Mouse (Mus musculus) limb, embryonic 12.5 days (tissue): ENCODE results near the gene Stum. TPM values are rescaled to one million over a fixed set of nuclear protein-coding genes. Genes with fewer than 3 reads are reported as not detected.

Source experiments
- ATAC-seq: fragments of 200-750 bp; cut with Nextera tagmentation; 2 replicates; pipeline ENCODE4 v1.8.0; 2017; ENCODE audit warnings: low read depth, moderate TSS enrichment; ENCODE audit not compliant: insufficient number of reproducible peaks, insufficient read depth, low FRiP score, low TSS enrichment
- H3K27ac ChIP-seq: fragments of 300-500 bp; sonication (generic); 2 replicates; pipeline ENCODE4 v1.5.1; 2016; ENCODE audit warnings: mild to moderate bottlenecking, moderate library complexity
- H3K27me3 ChIP-seq: fragments of 300-500 bp; sonication (generic); 2 replicates; pipeline ENCODE4 v1.6.1; 2016; ENCODE audit warnings: mild to moderate bottlenecking, moderate library complexity
- H3K36me3 ChIP-seq: fragments of 300-500 bp; sonication (generic); 2 replicates; pipeline ENCODE4 v1.6.1; 2016; ENCODE audit warnings: mild to moderate bottlenecking, moderate library complexity
- H3K4me1 ChIP-seq: fragments of 300-500 bp; sonication (generic); replicated peaks from 2 replicates; pipeline ENCODE4 v1.6.1; 2016
- H3K4me2 ChIP-seq: fragments of 300-500 bp; sonication (generic); 2 replicates; pipeline ENCODE4 v1.6.1; 2016; ENCODE audit warnings: mild to moderate bottlenecking, moderate library complexity
- H3K4me3 ChIP-seq: fragments of 300-500 bp; sonication (generic); replicated peaks from 2 replicates; pipeline ENCODE4 v1.5.1; 2016; ENCODE audit warnings: mild to moderate bottlenecking
- H3K9ac ChIP-seq: fragments of 300-500 bp; sonication (generic); replicated peaks from 2 replicates; pipeline ENCODE4 v1.6.1; 2016; ENCODE audit warnings: mild to moderate bottlenecking, moderate library complexity
- H3K9me3 ChIP-seq: fragments of 300-500 bp; sonication (generic); 2 replicates; pipeline ENCODE4 v1.6.1; 2016; ENCODE audit warnings: mild to moderate bottlenecking, moderate library complexity
- WGBS: fragments of 180-500 bp; shearing (Covaris S2); methylation state at CpG from one replicate; pipeline ENCODE4 v1.1.7; 2016; 5-methylcytosine and 5-hydroxymethylcytosine counted together
- polyA plus RNA-seq: library from polyadenylated mRNA; unstranded; fragments of >200 nt; fragmentation: Nextera tagmentation; extraction: Ambion mirVana; gene quantifications from 2 replicates; pipeline ENCODE4 v1.2.1, GENCODE M21; 2016

Stum gene
- polyA plus RNA-seq, 1 experiment from 2014 or later = 1.8 TPM

- no peaks in the 10 kb centered on the region for H3K36me3 ChIP-seq
- H3K27me3 ChIP-seq = no peaks in the 10 kb centered on the region
- no peaks in the 10 kb centered on the region for H3K9me3 ChIP-seq
- no peak overlapping the region for H3K4me2 ChIP-seq
- H3K4me1 ChIP-seq = peaks cover 14% of the 10 kb centered on the region
- WGBS = 79% methylated on average over 5 of the region's 5 CpGs
- no peak for ATAC-seq
- no peak overlapping the region for H3K9ac ChIP-seq
- no peak overlapping the region for H3K27ac ChIP-seq
- no peak overlapping the region for H3K4me3 ChIP-seq
Measured at GRCm38 (mm10) chr1:180462396-180462795, 20.9 kb downstream of the Stum start.

GRCm38 (mm10) chr1:180460721-180461120, 22.6 kb downstream of the Stum start:
- no peak overlapping the region for H3K4me2 ChIP-seq
- 57% methylated on average over 5 of the region's 5 CpGs for WGBS
- H3K9me3 ChIP-seq = no peaks in the 10 kb centered on the region
- no peak overlapping the region for H3K4me3 ChIP-seq
- no peak overlapping the region for H3K27ac ChIP-seq
- H3K27me3 ChIP-seq = no peaks in the 10 kb centered on the region
- H3K9ac ChIP-seq = no peak overlapping the region
- H3K36me3 ChIP-seq = no peaks in the 10 kb centered on the region
- no peak for ATAC-seq
- peaks cover 15% of the 10 kb centered on the region for H3K4me1 ChIP-seq

GRCm38 (mm10) chr1:180458680-180459079, 24.6 kb downstream of the Stum start:
- no peak for ATAC-seq
- H3K4me2 ChIP-seq = no peak overlapping the region
- no peak overlapping the region for H3K9ac ChIP-seq

GRCm38 (mm10) chr1:180458274-180458673, 25.0 kb downstream of the Stum start:
- WGBS = 55% methylated on average over 6 of the region's 6 CpGs
- ATAC-seq = no peak
- no peak overlapping the region; the same call in 1 of the 2 replicates for H3K4me2 ChIP-seq
- peaks cover 15% of the 10 kb centered on the region for H3K4me1 ChIP-seq
- no peak overlapping the region for H3K9ac ChIP-seq
- no peak overlapping the region for H3K27ac ChIP-seq
- no peak overlapping the region for H3K4me3 ChIP-seq
- no peaks in the 10 kb centered on the region for H3K36me3 ChIP-seq
- no peaks in the 10 kb centered on the region for H3K9me3 ChIP-seq
- H3K27me3 ChIP-seq = no peaks in the 10 kb centered on the region

More at GRCm38 (mm10) chr1:180458680-180459079, 24.6 kb downstream of the Stum start:
- H3K36me3 ChIP-seq = no peaks in the 10 kb centered on the region
- H3K4me1 ChIP-seq = peaks cover 15% of the 10 kb centered on the region
- 67% methylated on average over 3 of the region's 3 CpGs for WGBS
- H3K9me3 ChIP-seq = no peaks in the 10 kb centered on the region
- no peak overlapping the region for H3K4me3 ChIP-seq
- H3K27me3 ChIP-seq = no peaks in the 10 kb centered on the region
- no peak overlapping the region for H3K27ac ChIP-seq

GRCm38 (mm10) chr1:180449641-180450040, 33.7 kb downstream of the Stum start:
- Histone ChIP-seq H3K4me2 (no peak overlapping the region), H3K36me3 (no peaks in the 10 kb centered on the region), H3K9me3 (peaks cover 5% of the 10 kb centered on the region; the same call in 1 of the 2 replicates), H3K9ac (no peak overlapping the region), H3K27ac (no peak overlapping the region), H3K27me3 (peaks cover 5% of the 10 kb centered on the region; the same call in 1 of the 2 replicates), H3K4me3 (no peak overlapping the region), H3K4me1 (peaks cover 12% of the 10 kb centered on the region; the same call in 1 of the 2 replicates)
- ATAC-seq = no peak
- WGBS = 44% methylated on average over 2 of the region's 2 CpGs

GRCm38 (mm10) chr1:180444411-180444810, 38.9 kb downstream of the Stum start:
- Histone ChIP-seq H3K4me1 (peaks cover 12% of the 10 kb centered on the region; the same call in 1 of the 2 replicates), H3K27me3 (no peaks in the 10 kb centered on the region), H3K9me3 (no peaks in the 10 kb centered on the region), H3K36me3 (no peaks in the 10 kb centered on the region), H3K27ac (no peak overlapping the region), H3K4me2 (no peak overlapping the region), H3K9ac (no peak overlapping the region), H3K4me3 (no peak overlapping the region)
- WGBS = 57% methylated on average over 3 of the region's 3 CpGs
- no peak for ATAC-seq

GRCm38 (mm10) chr1:180439496-180439895, 43.8 kb downstream of the Stum start:
- Histone ChIP-seq H3K4me3 (no peak overlapping the region), H3K4me2 (no peak overlapping the region), H3K4me1 (peaks cover 6% of the 10 kb centered on the region), H3K27ac (no peak overlapping the region), H3K36me3 (no peaks in the 10 kb centered on the region), H3K9me3 (no peaks in the 10 kb centered on the region), H3K9ac (no peak overlapping the region), H3K27me3 (no peaks in the 10 kb centered on the region; the same call in none of the 2 replicates)
- 71% methylated on average over 4 of the region's 4 CpGs for WGBS
- ATAC-seq = no peak

- Histone ChIP-seq H3K4me1 (peaks cover 20% of the 10 kb centered on the region), H3K9ac (no peak overlapping the region; the same call in 1 of the 2 replicates), H3K9me3 (no peaks in the 10 kb centered on the region), H3K27me3 (no peaks in the 10 kb centered on the region; the same call in none of the 2 replicates), H3K36me3 (no peaks in the 10 kb centered on the region), H3K4me3 (no peak overlapping the region), H3K4me2 (peak overlapping the region; percentile 28), H3K27ac (no peak overlapping the region)
- 10% methylated on average over 9 of the region's 9 CpGs for WGBS
- ATAC-seq = no peak
Measured at GRCm38 (mm10) chr1:180434925-180435324, 48.4 kb downstream of the Stum start.

- peak overlapping the region; percentile 57; the same call in 1 of the 2 replicates for H3K27ac ChIP-seq
- peaks cover 20% of the 10 kb centered on the region for H3K4me1 ChIP-seq
- H3K4me2 ChIP-seq = peak overlapping the region; percentile 61; the same call in 1 of the 2 replicates
- no peaks in the 10 kb centered on the region; the same call in none of the 2 replicates for H3K27me3 ChIP-seq
- peak; percentile 65 for ATAC-seq
- no peaks in the 10 kb centered on the region for H3K9me3 ChIP-seq
- no peak overlapping the region for H3K4me3 ChIP-seq
- 21% methylated on average over 7 of the region's 7 CpGs for WGBS
- no peaks in the 10 kb centered on the region for H3K36me3 ChIP-seq
- no peak overlapping the region for H3K9ac ChIP-seq
Measured at GRCm38 (mm10) chr1:180433796-180434566, 49.3 kb downstream of the Stum start.

GRCm38 (mm10) chr1:180433098-180433538, 50.2 kb downstream of the Stum start:
- Histone ChIP-seq H3K9me3 (no peaks in the 10 kb centered on the region), H3K27ac (peak overlapping the region; percentile 57), H3K4me3 (peak overlapping the region; percentile 31), H3K4me2 (peak overlapping the region; percentile 61), H3K36me3 (no peaks in the 10 kb centered on the region), H3K9ac (peak overlapping the region; percentile 58), H3K4me1 (peaks cover 21% of the 10 kb centered on the region), H3K27me3 (no peaks in the 10 kb centered on the region; the same call in none of the 2 replicates)
- peak; percentile 60 for ATAC-seq
- WGBS = under 1% methylated on average over 16 of the region's 16 CpGs

- H3K27ac ChIP-seq = no peak overlapping the region
- WGBS = 74% methylated on average over 12 of the region's 12 CpGs
- H3K27me3 ChIP-seq = no peaks in the 10 kb centered on the region; the same call in none of the 2 replicates
- no peaks in the 10 kb centered on the region for H3K36me3 ChIP-seq
- peaks cover 31% of the 10 kb centered on the region for H3K4me1 ChIP-seq
- H3K4me3 ChIP-seq = no peak overlapping the region
- no peak for ATAC-seq
- H3K9ac ChIP-seq = no peak overlapping the region
- no peaks in the 10 kb centered on the region for H3K9me3 ChIP-seq
- no peak overlapping the region for H3K4me2 ChIP-seq
Measured at GRCm38 (mm10) chr1:180431833-180432232, 51.5 kb downstream of the Stum start.
